Mouse (Mus musculus) midbrain, embryonic 12.5 days (tissue): Measurements from ENCODE around the gene Ndufa6. TPM values are rescaled to one million over a fixed set of nuclear protein-coding genes. Genes with fewer than 3 reads are reported as not detected.
"Not testable (repeated sequence)": the region's sequence is repeated elsewhere in the genome, so short reads cannot be mapped to it uniquely, and the experiment has no call there.

Experiments
- ATAC-seq: fragments of 200-750 bp; cut with Nextera tagmentation; 2 replicates; pipeline ENCODE4 v1.8.0; 2017; ENCODE audit warnings: low read depth, moderate TSS enrichment, moderate library complexity; ENCODE audit not compliant: low FRiP score
- H3K27ac ChIP-seq: fragments of 300-500 bp; sonication (generic); replicated peaks from 2 replicates; pipeline ENCODE4 v1.5.1; 2016; ENCODE audit warnings: mild to moderate bottlenecking
- H3K27me3 ChIP-seq: fragments of 300-500 bp; sonication (generic); 2 replicates; pipeline ENCODE4 v1.6.1; 2016; ENCODE audit warnings: mild to moderate bottlenecking
- H3K36me3 ChIP-seq: fragments of 300-500 bp; sonication (generic); 2 replicates; pipeline ENCODE4 v1.6.1; 2016
- H3K4me1 ChIP-seq: fragments of 300-500 bp; sonication (generic); 2 replicates; pipeline ENCODE4 v1.6.1; 2016
- H3K4me2 ChIP-seq: fragments of 300-500 bp; sonication (generic); replicated peaks from 2 replicates; pipeline ENCODE4 v1.6.1; 2016; ENCODE audit warnings: mild to moderate bottlenecking, moderate library complexity
- H3K4me3 ChIP-seq: fragments of 300-500 bp; sonication (generic); 2 replicates; pipeline ENCODE4 v1.5.1; 2016; ENCODE audit warnings: mild to moderate bottlenecking
- H3K9ac ChIP-seq: fragments of 300-500 bp; sonication (generic); replicated peaks from 2 replicates; pipeline ENCODE4 v1.6.1; 2016; ENCODE audit warnings: mild to moderate bottlenecking, moderate library complexity
- H3K9me3 ChIP-seq: fragments of 300-500 bp; sonication (generic); 2 replicates; pipeline ENCODE4 v1.6.1; 2016; ENCODE audit warnings: mild to moderate bottlenecking
- WGBS: fragments of 180-500 bp; shearing (Covaris S2); methylation state at CpG from one replicate; pipeline ENCODE4 v1.1.7; 2016; 5-methylcytosine and 5-hydroxymethylcytosine counted together
- polyA plus RNA-seq: library from polyadenylated mRNA; unstranded; fragments of >200 nt; fragmentation: Nextera tagmentation; extraction: Ambion mirVana; gene quantifications from 2 replicates; pipeline ENCODE4 v1.2.1, GENCODE M21; 2016

Ndufa6 gene
- polyA plus RNA-seq, 1 experiment from 2014 or later = 277 TPM

DNA sequence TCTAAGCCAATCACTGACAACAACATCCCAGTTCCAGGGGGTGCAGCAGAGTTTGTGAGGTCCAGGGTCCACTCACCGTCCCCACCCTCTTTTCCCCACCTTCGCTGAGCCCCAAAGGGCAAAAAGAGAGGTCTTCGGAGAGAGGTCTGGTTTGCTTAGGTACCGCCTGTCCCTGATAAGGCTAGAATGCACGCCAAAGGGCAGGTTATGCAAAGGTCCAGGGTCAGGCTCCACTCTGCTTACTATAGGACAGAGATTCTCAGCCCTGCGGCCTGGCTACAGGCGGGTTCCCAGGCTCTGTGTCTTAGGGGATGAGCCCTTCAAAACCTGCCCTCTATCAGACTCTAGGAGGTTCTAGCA is 25.4 kb upstream of the Ndufa6 start:
- Histone ChIP-seq H3K4me1 (peaks cover 20% of the 10 kb centered on the region), H3K4me3 (peak overlapping the region; percentile 35), H3K4me2 (peak overlapping the region; percentile 53), H3K36me3 (no peaks in the 10 kb centered on the region), H3K27ac (no peak overlapping the region), H3K9me3 (no peaks in the 10 kb centered on the region), H3K27me3 (peaks cover 13% of the 10 kb centered on the region), H3K9ac (no peak overlapping the region)
- 18% methylated on average over 7 of the region's 7 CpGs for WGBS
- ATAC-seq = no peak; the same call in 1 of the 2 replicates

DNA sequence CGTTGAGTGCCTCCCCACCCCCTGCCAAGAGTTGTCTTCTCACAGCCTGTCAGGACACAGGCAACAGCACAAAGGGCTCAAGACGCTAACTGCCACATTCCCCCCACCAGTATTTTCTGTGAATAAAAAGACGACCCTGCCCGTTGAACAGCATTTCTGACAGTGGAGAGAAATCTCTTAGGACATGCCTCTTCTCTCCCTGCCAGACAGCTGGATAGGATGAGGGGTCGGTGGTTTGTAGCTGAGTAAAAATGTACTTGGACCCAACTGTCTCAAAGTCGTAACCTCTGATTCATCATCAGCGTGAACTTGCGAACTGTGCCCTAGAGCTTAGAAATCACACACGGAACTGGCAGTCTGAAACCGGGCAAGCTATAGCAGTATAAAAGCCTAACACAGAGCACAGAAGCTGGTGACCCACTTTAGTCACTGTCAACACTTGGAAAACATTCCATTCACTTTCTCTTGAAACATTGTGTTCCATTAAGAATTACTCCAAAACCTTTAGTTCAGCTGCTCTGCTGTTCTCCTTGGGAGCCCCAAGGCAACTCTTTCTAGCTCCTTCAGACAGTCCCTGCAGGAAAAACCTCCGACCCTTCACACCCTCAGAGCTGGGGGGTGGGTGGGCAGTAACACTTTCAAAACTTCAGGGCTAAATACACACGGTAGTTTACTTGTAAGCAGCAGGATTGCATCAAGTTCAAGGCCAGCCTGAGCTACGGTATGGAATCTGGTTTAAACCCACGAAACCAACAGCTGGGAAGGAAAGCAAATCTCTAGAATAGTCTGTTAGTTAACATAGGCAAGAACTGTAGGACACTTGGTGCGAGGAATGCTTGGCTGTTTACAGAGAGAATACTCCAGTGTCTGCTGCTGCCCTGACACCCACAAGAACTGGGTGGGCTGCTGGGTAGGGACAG is 24.4 kb upstream of the Ndufa6 start:
- WGBS = 61% methylated on average over 15 of the region's 15 CpGs
- Histone ChIP-seq H3K4me3 (no peak overlapping the region), H3K4me2 (no peak overlapping the region), H3K27me3 (peaks cover 13% of the 10 kb centered on the region), H3K4me1 (peaks cover 20% of the 10 kb centered on the region), H3K9me3 (no peaks in the 10 kb centered on the region), H3K27ac (no peak overlapping the region), H3K9ac (no peak overlapping the region), H3K36me3 (no peaks in the 10 kb centered on the region)
- no peak for ATAC-seq

DNA sequence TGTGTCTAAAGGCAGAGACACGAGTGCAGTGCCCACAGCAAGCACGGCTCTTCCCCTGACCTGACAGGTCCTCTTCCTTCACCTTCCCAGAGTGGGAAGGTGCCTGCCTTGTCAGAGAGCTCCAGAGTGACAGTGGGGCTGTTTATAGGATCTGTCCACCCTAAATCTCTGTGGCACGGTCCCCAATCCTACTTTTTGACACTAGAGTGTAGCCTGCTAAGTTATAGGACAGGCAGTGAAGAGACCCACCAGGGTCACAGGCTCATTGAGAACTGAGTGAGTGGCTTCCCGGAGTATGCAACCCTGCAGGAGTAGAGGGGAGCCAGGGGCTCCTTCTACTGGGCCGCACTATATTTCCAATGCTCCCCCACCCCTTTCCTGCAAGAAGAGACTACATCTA is 23.6 kb upstream of the Ndufa6 start:
- 81% methylated on average over 5 of the region's 5 CpGs for WGBS
- ATAC-seq = no peak
- no peak overlapping the region for H3K4me3 ChIP-seq

DNA sequence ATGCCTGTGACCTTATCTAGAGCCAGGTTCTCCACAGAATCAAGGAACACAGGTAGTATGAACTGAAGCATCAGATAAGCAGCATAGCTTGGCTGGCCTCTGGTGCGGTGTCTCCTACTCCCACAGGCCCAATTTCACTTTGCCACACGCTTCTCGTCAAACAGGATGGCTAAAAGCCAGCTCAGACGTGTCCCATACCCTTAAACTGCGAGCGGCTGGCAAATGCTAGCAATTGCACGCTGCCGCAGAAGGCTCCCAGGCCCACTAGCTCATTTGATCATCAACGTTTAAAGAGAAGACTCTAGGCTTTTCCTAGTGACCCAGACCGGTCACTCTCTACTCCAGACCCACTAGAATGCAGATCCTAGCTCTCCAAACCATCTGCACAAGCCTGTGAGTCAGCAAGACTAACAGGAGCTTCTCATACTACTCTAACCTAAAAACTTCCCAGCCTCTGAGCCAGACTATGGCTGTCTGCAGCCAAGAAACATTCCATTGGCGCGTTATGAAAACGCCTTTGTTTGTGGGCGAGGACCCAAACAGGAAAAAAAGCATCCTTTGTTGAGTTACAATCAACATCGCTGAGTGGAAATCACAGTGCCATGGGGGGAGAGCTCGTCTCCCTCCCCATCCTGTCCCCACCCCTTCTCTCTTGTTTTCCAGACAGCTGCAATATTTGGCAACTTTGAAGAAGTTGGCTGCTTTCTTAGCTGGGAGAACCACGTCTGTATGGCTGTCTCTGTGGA is 22.4 kb upstream of the Ndufa6 start:
- no peaks in the 10 kb centered on the region for H3K9me3 ChIP-seq
- H3K4me2 ChIP-seq = no peak overlapping the region
- ATAC-seq = no peak
- no peaks in the 10 kb centered on the region for H3K36me3 ChIP-seq
- H3K9ac ChIP-seq = no peak overlapping the region
- H3K4me3 ChIP-seq = no peak overlapping the region
- peaks cover 20% of the 10 kb centered on the region for H3K4me1 ChIP-seq
- peaks cover 13% of the 10 kb centered on the region for H3K27me3 ChIP-seq
- WGBS = 78% methylated on average over 17 of the region's 17 CpGs
- no peak overlapping the region for H3K27ac ChIP-seq

More for the DNA sequence above, 23.6 kb upstream of the Ndufa6 start:
- H3K9me3 ChIP-seq = no peaks in the 10 kb centered on the region
- H3K27me3 ChIP-seq = peaks cover 13% of the 10 kb centered on the region
- H3K27ac ChIP-seq = no peak overlapping the region
- H3K9ac ChIP-seq = no peak overlapping the region
- H3K36me3 ChIP-seq = no peaks in the 10 kb centered on the region
- peaks cover 20% of the 10 kb centered on the region for H3K4me1 ChIP-seq
- H3K4me2 ChIP-seq = no peak overlapping the region

DNA sequence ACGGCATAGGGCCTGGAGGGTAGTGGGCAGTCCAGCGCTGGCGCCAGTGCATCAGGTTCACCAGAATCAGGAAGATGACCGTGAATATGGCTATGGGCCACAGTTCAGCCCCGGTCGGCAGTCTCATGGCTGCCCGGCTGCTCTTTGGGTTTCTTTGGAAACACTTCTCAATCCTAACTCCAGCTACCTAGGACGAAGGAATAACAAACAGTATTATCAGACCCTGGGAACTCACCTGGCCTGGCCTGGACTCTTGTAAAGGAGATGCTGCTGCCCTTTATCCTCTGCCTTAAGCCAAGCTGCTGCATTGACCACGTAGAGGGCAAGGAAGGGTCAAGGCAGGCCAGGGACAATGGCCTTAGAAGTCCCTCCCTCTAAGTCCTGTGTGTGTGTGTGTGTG is 21.7 kb upstream of the Ndufa6 start:
- peaks cover 19% of the 10 kb centered on the region for H3K4me1 ChIP-seq
- no peak overlapping the region for H3K4me3 ChIP-seq
- no peak overlapping the region for H3K27ac ChIP-seq
- no peaks in the 10 kb centered on the region for H3K36me3 ChIP-seq
- 86% methylated on average over 9 of the region's 9 CpGs for WGBS
- no peak overlapping the region for H3K4me2 ChIP-seq
- H3K27me3 ChIP-seq = peaks cover 13% of the 10 kb centered on the region
- H3K9ac ChIP-seq = no peak overlapping the region
- ATAC-seq = no peak
- H3K9me3 ChIP-seq = no peaks in the 10 kb centered on the region

DNA sequence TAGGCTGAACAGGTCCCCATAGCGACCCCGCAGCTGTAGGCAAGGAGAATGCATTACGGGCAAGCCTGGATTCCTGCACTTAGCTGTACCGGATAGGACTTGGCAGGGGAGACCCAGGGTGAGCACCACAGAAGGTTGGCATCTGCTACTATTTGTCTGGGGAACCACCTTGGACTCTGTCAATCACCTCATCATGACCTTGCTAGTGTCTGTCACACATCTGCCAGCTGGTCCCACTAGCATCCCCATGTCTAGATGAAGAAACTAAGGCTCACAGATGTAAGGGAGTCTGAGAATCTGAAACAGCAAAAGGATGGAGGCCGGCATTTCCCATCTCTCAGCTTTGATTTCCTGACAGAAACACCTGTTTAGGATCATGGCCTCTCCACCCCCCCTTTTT is 20.3 kb upstream of the Ndufa6 start:
- no peak overlapping the region for H3K4me3 ChIP-seq
- H3K27me3 ChIP-seq = peaks cover 9% of the 10 kb centered on the region
- H3K27ac ChIP-seq = no peak overlapping the region
- ATAC-seq = no peak
- no peak overlapping the region for H3K4me2 ChIP-seq
- WGBS = 76% methylated on average over 5 of the region's 5 CpGs
- H3K9ac ChIP-seq = no peak overlapping the region
- peaks cover 7% of the 10 kb centered on the region for H3K4me1 ChIP-seq
- no peaks in the 10 kb centered on the region for H3K36me3 ChIP-seq
- no peaks in the 10 kb centered on the region for H3K9me3 ChIP-seq

DNA sequence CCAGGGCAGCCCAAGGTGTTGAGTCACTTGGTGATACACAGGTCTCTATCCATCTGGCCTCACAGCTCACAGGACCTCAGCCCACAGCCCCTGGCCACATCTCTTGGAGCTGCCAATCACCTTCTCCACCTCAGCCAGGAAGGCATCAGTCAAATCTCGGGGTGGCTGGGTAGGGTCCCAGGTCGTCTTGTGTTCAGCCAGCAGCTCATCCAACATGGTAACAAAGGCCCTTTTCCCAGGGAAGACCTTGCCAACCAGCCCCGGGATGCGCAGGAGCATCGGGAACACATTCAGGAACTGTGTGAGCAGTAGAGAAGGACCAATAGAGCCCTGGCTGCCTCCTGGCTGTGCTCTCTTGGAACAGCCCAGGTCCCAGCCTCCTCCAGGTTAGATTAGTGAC is 18.9 kb upstream of the Ndufa6 start:
- Histone ChIP-seq H3K9me3 (no peaks in the 10 kb centered on the region), H3K9ac (no peak overlapping the region), H3K4me2 (no peak overlapping the region), H3K4me1 (peaks cover 7% of the 10 kb centered on the region), H3K27ac (no peak overlapping the region), H3K27me3 (0 out of 2 replicates have a peak, but pooled peaks cover 5% of the 10 kb centered on the region), H3K36me3 (no peaks in the 10 kb centered on the region), H3K4me3 (no peak overlapping the region)
- ATAC-seq = no peak
- WGBS = 86% methylated on average over 5 of the region's 5 CpGs

DNA sequence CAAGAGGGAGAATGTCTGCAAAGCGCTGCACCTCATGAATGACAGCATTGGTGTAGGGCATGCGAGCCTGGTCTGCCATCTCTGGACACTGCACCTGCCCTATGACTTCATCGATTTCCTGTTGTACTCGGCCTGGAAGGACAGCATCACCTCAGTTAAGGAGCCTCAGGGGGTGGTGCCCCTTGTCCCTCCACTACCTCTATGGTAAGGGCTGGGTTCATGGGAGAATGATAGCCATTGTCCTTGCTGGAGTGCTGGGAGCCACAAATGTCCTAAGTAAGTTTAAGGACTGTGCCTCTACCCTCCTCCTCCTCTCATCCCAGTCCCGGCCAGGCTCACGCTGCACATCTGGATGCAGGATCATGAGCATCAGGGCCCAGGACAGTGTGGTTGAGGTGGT is 18.3 kb upstream of the Ndufa6 start:
- H3K9me3 ChIP-seq = no peaks in the 10 kb centered on the region
- H3K4me2 ChIP-seq = no peak overlapping the region
- H3K9ac ChIP-seq = no peak overlapping the region
- H3K36me3 ChIP-seq = no peaks in the 10 kb centered on the region
- H3K27ac ChIP-seq = no peak overlapping the region
- WGBS = 96% methylated on average over 6 of the region's 6 CpGs
- H3K27me3 ChIP-seq = no peaks in the 10 kb centered on the region
- no peak for ATAC-seq
- no peak overlapping the region for H3K4me3 ChIP-seq
- H3K4me1 ChIP-seq = peaks cover 7% of the 10 kb centered on the region

DNA sequence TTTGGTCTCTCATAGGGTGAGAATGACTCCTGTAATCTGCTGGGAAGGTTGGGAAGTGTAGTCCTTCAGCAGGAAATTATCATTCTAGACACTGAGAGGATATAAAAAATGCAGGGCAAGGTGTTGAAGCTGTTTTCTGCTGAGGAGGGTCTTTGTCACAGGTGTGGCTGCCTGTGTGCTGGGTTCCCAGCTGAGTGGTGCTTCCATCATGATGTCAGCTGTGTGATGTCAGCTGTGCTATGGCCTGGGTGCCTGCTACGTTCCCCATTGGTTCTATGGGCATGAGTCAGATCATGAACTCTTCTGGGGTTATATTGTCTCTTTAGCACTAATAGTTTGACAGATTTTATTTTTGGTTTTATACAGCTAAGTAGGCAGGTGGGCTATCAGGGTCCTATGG is 14.7 kb upstream of the Ndufa6 start:
- Histone ChIP-seq H3K36me3 (no peaks in the 10 kb centered on the region), H3K9ac (no peak overlapping the region), H3K4me1 (no peaks in the 10 kb centered on the region), H3K27me3 (no peaks in the 10 kb centered on the region), H3K4me3 (no peak overlapping the region), H3K9me3 (no peaks in the 10 kb centered on the region), H3K4me2 (no peak overlapping the region), H3K27ac (no peak overlapping the region)
- no peak for ATAC-seq
- WGBS = 78% methylated on average over 1 of the region's 1 CpGs

DNA sequence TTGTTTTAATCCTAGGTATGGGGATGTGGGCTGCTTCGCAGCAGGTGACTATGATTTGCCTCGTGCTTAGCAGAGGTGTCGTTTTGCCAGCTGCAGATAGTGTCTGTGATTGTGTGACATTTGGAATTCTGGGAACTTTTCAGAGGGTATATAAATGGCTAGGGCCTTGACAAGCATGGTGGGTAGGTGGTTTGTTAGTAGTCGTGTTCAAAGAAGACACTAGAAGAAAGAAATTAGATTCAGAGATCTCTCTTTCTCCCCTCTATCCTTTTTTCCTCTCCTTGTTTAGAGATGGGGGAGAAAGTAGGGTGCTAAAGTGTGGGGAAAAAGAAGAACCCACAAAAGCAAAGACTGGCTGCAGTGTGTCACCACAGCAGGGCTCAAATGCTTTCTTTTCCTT is 14.0 kb upstream of the Ndufa6 start:
- no peak overlapping the region for H3K27ac ChIP-seq
- no peak overlapping the region for H3K4me3 ChIP-seq
- no peaks in the 10 kb centered on the region for H3K36me3 ChIP-seq
- no peak overlapping the region for H3K4me2 ChIP-seq
- 96% methylated on average over 4 of the region's 4 CpGs for WGBS
- no peaks in the 10 kb centered on the region for H3K9me3 ChIP-seq
- H3K4me1 ChIP-seq = no peaks in the 10 kb centered on the region
- H3K27me3 ChIP-seq = no peaks in the 10 kb centered on the region
- H3K9ac ChIP-seq = no peak overlapping the region
- ATAC-seq = no peak

DNA sequence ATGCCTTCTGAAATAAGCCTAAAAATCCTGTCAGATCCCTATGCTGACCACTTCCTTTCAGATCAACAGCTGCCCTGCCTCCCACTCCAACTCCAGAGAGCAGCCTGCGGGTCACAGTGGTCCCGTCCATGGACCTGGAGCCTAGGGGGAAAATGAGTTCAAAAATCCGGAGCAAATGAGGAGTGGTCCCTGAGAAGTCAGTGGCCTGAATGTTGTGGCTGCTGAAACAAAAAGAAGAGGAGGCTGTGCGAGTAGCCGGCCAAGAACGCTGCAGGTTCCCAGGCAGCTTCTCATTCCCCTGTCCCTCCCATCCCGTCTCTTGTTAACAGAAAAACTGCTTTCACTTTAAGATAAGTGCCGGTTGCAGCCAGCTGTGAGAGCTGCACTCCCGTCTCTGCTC is 10.4 kb upstream of the Ndufa6 start:
- H3K4me3 ChIP-seq, H3K9ac ChIP-seq, H3K9me3 ChIP-seq, H3K4me2 ChIP-seq, H3K4me1 ChIP-seq, H3K36me3 ChIP-seq, H3K27me3 ChIP-seq, ATAC-seq, H3K27ac ChIP-seq: not testable (repeated sequence)
- 13% methylated on average over 7 of the region's 9 CpGs for WGBS

DNA sequence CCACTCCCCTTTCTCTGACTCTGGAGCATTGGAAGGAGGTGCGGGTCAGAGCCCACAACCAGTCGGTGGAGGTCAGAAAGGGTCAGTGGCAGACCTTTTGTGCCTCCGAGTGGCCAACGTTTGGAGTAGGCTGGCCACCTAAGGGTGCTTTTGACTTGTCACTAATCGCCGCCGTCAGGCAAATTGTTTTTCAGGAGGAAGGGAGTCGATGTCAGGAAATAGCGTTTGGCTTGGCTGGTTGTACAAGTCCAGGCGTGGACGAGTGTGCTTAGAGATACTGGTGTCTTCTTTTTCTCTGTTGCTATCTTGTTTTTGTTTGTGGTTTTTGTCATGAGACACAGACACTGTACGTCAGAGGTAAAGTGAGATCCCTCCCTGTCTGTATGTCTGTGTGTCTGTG is 9.7 kb upstream of the Ndufa6 start:
- not testable (repeated sequence) for H3K9me3 ChIP-seq, H3K4me3 ChIP-seq, H3K9ac ChIP-seq, H3K27me3 ChIP-seq, H3K4me1 ChIP-seq, H3K36me3 ChIP-seq, H3K27ac ChIP-seq, H3K4me2 ChIP-seq, ATAC-seq
- 77% methylated on average over 11 of the region's 12 CpGs for WGBS
